Mouse (Mus musculus): ENCODE measurements around the gene Cryba4.

Gene Cryba4

DNA sequence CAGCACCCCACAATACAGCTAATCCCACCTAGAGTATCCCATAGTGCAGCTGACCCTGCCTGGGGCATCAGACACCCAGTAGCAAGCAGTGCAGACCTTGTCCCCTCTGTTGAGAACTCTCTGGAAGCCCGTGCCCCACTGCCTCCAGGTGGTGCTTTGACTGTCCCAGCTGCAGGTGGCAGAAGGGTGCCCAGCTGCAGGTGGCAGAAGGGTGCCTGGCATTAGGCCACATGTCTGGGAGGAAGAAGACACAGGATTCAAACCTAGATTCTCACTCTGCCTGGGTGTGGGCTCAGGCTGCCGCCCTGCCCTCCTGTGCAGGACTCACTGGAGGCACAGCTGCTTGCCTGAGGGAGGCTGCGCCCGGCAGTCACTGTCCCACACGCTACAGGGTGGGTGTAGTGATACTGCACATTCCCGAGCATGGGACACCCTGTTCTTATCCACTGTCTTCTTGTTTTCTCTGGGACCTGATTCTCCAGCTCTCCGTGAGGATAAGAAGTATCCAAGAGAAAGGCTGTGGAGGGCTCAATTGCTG is 33.3 kb upstream of the Cryba4 start:
- no peak for DNase-seq

DNA sequence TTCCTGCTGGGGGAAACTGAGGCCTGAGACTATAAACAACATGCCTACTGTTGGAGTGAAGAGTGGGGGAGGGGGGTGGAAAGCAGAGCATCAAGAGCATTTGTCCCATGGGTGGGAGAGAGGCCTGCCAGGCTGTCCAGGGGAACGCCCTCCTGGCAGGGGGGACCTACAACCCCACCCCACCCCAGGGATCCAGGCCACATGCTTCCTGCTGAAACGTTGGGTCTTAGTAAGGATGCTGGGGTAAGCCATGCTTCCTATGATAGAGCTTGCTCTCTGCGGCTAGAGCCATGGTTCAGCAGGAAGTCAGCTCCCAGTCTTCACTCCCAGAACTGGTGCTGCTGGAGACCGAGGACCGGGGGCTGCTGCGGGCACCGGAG is 31.9 kb upstream of the Cryba4 start:
- no peak for DNase-seq

DNA sequence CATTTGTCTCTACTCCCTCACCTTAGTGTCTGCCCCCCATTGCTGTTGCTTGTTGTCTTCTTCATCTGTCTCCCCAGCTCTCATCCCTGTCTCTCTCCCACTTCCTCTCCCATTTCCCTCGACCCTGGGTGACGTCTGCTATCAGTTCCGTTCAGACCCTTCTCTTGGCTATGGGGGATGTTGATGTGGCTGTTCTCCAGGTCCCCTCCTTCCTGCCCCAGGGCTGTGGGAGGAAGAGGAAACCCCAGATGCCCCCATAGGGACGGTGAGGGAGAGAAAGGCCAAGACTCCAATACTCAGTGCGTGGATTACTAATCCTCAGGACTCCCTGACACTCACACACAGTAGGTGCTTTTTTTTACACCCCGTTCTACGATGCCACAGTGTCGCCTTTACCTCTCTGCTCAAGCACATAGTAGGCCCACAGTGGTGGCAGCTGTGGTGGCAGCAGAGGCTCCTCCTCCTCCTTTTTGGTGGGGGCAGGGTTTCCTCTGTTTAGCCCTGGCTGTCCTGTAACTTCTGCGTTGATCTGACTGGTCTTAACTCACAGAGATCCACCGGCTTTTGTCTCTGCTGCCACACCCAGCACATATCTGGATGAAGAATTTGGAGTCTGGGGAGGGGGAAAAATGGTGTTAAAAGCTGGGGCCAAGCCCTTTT is 31.4 kb upstream of the Cryba4 start:
- DNase-seq, result peak; percentile 75

DNA sequence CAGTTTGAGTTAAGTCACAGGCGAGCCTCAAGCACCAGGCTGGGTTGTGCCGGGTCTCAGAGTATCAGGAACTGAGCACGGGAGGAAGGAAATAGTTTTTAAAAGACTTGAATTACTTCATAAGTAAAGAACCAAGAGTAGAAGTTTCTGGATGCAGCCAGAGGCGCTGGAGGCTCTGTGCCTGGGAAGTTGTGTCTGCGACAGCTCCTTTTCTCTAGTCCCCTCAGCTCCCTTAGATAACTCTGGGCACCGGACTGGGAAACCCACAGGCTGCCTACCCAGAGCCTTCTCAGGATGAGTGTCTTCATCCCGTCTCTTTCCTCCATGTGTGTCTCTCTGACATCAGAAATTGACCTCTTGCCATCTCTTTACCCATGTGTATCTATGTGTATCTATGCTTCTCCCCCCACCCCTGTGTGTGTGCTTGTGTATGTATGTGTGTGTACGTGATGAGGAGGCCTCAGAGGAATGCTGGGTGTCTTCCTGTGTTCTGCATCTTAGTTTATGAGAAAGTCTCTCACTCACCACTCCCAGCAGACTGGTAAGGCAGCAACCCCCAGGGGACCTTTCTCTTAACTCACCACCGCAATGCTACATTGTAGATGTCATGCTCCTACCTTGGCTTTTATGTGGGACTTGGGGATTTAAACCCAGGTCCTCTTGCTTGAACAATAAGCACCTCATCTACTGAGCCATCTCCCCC is 30.6 kb upstream of the Cryba4 start:
- DNase-seq, result peak; percentile 17

DNA sequence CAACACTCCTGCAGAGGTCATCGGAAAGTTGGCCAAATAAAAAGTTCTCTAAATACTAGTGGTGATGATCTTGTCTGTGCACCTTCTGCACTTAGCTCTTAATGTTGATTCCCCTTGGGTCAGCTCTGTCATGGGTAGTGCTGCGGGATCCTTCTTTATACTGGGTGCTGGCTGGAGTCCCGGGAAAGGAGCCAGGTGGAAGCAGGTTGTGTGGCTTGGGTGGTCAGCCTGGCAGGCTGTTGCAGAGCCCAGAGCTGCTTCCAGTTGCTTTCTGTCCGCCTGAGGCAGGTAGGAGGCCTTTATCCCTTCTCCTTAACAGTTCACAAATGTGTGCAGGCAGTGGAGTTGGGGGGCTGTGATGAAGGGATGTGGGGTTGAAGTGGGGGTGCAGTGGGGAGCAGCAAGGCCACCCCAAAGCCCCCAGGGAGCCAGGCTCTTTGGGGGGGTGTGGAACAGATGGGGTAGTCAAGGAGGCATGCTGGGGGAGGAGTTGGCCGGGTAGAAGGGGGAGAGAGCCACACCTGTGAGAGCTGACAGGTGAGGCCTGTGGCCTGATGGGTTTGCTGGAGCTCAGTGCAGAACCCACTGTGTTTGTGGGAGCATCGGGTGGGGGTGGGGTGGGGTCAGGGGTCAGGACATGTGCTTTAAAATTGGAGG is 29.9 kb upstream of the Cryba4 start:
- DNase-seq, result peak; percentile 41

DNA sequence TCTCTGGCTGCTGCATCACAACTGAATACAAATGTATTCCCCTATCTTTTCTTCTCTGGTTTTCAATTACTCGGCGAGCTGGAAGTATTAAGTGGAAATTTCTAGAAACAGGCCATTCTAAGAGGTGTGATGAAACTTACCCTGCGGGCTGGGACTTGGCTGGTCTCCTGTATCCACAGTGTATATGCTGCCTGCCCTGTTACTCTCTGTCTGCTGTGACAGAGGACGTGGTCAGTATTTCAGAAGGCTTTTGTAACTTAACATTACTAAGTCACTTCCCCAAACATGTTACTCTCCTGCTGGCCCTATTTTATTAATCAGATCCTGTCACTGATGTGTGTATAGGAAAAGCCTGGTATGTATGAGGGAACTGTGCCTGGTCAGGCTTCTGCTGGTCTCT is 29.4 kb upstream of the Cryba4 start:
- peak; percentile 6 for DNase-seq

DNA sequence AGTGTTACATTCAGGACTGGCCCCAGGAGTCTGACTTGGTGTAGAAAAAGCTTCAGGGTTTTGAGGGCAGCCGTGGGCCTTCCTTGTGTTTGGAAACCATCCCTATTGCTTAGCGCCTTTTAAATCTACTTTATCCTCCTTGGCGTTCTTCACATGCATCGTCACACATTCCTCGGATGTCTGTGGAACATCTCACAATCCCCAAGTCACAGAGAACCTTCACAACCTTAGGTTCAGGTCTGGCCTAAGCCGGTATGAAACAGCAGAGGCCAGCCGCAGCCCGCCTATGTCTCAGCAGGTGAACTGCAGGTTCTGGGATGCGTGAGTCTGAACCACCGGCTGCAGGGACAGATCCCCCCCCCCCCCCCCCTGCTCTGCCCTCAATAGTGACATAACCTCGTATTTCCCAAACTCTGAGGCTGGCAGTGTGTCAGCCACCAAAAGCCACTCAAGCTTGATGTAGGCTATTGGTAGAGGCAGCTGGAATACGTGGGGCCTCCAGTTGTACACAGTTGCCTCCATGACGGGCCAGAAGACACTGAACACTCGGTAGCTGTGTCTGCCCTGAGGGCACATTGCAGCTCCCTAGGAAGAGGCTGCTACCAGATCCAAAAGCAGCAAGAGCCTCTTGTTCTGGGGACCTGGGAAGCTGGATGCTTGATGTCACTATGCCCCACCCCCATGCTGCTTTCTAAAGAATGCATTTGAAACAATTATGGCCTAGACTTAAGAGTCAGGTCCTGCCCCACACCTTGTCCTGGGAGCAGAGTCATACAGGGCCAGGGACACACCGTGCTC is 28.7 kb upstream of the Cryba4 start:
- no peak for DNase-seq

DNA sequence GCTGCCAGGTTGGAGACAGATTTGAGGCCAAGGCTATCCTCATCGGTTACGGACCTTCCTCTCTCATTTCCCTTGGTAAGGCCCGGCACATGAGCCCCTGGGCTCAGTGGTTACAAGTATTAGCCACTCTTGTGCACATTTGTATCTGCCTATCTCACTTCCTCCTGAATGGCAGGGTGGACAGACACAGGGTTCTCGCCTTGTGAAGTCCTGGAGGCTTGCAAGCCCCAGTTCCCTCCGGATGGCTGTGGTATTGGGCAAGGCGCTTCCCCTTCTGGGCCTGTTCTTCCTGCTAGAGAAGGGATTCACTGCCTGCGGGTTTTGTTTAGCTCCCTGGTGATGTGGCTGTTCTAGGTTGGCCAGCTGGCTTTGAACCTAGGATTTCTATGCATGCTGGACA is 27.8 kb upstream of the Cryba4 start:
- DNase-seq, result no peak

DNA sequence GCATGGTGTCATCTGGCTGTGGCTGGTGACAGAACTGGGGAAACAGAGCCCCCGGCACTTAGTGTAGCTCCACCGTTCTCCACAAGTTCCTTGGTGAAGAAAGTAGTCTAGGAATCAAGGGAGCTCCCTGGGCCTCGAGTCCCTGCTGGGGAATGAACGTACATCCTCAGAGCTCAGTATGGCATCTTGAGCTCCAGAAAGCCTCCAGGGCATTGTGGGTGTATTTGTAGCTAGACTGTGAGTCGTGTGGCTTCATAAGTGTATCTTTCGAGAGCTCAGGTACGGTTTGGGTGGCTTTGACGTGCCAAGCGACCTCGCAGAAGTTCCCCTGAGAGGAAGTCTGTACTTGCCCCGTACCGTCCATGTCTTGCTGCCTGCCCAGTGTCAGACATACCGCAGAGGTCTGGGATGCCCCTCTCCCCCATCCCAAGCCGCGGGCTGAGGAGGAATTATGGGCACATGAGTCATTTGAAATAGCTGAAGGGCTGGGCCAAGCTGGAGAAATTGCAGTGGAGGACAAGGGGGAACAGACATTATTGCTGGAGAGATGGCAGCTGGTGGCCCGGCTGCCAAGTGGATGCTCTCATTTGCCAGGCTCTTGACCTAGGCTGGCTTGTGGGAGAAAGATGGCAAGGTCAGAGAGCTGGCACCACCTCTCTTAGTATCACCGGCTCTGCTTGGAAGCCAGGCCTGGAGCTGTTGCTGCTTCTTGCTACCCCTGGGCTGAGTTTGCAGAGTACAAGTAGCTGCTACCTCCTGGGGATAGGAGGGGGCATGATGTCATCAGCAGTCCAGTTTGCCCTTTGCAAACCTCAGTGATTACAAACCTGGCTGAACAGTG is 27.1 kb upstream of the Cryba4 start:
- no peak for DNase-seq

DNA sequence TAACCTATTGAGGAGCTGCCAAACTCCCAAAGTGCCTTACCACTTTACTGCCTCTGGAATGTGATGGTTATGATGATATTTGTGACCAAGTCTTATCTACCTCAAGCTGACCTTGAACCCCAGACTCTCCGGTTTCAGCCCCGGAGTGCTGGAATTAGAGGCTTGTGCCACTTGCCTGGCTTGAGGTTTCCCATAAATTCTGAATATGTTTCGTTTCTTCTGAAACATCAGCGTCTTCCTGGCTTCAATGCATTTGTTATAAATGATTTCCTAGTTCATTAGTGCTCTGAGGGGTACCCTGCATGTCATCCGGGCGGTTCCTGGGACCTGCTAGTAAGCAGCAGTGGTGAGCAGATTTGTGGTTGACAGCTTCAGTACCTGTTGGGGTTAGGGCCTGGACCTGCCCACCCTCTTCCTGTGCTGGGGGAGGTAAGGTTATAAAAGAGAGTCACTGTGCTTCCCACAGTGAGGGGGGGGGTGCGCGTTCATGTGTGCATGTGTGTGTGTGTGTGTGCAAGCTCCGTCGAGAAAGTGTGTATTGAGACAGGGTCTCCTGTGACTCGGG is 25.7 kb upstream of the Cryba4 start:
- no peak for DNase-seq

DNA sequence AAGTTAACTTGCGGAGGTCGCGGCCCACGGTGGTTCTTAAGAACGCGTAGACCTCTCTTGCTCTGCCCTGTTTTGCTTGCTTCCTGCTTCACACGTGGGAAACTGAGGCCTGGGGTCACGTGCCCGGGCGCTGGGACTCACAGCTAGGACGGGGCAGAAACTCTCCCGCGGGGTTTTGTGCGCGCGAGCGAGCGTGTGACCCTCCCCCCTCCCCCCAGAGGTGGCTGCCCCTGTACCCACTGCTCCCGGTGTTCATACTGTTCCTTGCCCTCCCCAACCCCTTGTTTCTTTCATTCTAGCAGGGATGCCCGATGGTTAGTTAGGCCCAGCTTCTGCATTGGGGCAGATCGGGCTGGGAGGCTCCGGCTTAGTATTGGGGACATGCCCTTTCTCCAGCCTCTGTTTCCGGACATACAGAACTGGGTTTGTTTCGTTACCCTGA is 24.6 kb upstream of the Cryba4 start:
- DNase-seq, result no peak

DNA sequence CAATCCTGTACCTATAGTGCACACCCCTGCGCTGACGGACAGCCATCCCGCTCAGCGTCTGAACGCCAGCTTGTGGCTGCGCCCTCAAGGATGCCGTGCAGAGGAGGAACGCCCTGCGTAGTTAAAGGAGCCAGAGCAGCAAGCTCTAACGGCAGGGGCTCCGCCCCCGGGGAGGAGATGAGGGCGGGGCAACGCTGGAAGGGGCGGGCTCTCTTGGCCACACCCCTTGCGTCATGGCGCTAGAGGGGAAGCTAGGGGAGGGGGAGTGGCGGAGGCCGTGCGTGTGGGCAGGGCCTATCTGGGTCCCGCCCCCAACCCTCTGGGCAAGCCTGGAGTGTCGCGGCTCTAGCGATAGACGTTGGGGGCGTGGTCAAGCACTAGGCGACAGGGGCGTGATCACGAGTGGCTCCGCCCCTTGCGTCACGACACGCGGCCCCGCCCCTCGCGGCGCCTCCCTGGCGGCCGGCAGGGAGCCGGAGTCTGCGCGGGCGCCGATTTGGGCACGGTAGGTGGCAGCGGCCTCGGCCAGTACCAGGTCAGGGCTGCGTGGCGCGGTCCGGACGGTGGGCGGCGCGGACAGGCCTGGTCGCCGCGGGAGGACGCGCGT is 24.1 kb upstream of the Cryba4 start, which contains the start of gene Tpst2:
Gene Tpst2 (plus strand): TSS at position 425 of the 607 bp plus-strand sequence.
- DNase-seq, result peak; percentile 100

DNA sequence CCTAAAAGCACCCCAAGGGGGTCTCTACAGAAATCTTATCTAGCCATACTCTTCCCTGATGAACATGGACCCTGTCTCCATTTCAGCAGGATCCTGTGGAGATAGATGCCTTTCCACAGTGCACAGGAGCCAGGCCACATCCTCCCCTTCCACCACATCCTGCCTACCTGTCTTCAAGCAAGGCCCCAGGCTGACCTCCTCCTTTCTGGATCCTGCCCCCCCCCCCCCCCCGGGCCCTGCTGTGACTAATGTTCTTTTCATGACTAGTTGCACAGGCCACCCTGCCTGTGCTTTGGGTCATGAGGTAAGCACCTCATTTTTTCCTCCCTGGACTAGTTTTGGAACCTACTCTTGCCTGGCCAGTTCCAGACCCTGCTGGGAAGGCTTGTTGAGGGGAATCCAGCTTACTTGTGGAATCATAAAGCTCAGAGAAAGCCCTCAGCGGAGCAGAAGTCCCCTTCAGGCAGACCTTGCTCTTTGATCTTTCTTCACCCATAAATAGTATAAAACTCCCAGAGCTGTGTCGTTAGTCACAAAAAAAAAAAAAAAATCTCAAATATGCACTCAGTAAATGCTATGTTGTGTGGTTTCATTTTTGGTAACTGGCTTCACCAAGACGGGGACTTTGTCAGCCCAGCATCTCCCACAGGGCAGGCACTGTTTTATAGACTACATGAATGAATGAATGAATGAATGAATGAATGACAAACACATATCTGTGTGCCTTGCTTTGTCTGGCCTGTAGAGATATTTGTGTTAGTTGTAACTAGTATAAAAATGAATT is 22.9 kb upstream of the Cryba4 start:
- peak; percentile 8 for DNase-seq

DNA sequence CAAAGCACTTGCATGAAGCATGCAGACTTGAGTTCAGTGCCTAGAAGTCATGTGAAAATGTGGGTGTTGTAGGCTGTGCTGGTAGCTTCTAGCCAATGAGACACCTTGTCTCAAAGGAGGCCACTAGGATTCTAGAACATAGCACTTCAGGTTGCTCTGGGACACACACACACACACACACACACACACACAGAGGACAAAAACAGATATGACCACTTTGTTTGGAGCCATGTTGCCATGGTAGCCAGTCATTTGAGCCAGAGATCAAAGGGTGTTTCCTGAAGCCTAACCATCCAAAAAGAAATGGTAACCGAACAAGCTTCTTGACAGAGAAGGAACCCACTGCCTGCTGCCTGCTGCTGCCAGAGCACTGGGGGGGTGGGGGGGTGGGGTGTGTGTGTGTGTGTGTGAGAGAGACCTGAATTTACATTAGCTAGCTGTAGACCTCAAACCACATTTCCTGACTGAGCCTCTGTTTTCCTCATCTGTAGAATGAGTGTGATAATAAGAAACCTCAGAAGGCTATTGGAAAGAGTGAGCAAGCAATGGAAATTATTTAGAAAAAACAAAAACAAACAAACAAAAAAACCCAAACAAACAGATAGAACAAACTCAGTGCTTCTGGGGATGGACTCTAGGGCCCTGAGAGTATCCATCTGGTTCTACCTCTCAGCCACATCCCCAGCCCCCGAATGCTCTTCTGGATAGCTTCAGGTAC is 21.6 kb upstream of the Cryba4 start:
- peak; percentile 9 for DNase-seq

DNA sequence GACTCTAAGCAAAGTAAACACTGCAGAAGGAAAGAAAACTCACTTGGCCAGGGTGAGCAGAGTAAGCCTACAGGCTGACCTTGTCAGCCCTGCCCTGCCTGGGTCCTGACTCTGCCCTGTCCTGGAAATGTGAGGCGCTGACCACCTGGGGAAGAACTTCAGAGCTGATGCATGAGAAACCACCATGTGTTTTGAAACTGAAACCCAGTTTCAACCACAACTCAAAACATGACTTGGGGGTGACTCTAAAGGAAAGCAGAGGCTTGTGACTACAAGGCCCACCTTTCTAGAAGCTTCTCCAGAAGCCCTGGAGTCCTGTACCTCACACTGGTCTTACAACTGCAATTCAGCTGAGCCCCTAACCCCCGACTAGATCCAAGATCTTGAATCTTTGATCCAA is 20.6 kb upstream of the Cryba4 start:
- no peak for DNase-seq

DNA sequence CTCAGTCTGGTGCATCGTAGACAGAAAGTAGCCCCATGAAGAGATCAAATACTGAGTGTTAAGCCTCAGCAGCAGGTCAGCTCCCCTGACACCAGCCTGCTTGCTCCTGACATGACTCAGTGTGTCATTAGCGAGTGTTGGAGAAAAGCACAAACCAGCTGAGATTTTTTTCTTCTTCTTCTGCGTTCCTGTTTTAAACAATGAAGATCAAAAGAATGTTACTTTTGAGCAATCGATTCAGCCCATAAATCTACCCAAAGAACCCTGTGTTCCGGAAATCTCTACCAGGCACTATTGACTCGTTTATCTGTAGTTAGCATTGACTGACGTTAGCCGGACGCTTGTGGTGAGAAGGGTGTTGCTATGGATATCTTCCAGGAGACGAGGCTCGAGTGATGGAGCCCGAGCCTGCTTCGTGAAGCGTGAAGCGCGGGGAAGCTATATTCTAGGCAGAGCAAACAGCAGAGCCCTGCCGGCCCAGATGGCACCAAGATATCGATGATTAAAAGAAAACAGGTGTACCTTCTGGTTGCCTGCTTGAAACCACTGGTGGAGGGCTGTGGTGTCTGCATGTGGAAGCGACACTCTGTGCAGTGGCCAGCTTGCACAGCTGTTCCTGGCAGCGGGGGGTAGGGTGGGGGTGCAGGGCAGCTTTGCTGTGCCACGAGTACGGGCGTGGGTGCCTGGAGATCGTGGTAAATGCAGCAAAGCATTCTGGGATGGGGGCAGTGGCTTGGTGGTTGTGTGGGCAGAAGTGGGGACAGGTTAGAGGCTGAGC is 18.6 kb upstream of the Cryba4 start:
- no peak for DNase-seq

DNA sequence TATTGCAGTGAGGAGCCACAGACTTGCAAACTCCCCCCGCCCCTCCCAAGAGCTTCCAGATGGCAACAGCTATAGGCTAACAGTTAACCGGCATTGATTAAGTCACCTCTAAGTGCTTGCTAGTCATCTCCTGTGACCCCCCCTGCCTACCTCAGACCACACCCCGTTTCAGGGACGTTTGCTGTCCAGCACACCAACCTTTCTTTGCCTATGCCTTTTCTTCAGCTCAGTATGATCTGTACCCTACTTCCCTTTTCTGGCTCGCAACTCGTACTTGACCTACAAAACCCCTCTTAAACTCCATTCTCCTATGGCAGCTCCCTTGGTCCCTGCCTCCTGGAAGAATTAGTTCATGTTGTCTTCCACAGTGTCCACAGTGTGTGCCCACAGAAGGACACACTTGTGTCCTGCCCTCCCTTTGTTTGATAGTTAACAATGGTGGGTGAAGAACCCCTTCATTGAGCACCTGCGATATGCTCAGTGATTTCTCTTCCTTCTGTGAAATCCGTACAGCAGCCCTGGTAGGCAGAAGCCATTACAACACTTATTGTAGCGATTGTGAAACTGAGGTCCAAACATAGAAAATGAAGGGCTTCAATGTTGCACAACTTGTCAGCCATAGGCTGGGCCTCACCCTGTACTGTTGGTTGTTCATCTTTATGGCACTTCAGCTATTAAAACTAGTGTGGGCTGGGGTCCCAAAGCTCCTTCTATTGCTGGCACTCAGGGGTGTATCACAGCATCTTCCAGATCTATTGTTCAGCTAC is 13.9 kb upstream of the Cryba4 start:
- DNase-seq, result no peak

DNA sequence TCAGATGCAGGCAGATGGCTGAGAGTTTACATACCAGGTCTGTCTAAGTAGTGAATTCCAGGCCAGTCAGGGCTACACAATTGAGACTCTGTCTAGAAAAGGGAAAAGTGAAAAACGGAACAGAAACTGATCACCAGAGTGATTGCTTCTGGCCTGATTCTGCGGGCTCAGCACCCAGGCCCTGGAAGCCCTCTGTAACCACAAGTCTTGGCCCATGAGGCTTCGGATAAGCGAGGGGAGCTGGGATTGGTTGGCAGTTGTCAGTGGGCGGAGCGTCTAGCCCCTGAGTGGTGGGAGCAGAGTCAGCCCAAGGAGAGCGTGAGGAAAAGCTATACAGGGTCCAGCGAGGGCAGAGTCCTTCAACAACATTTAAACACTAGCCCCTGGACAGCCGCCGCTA is 13.2 kb upstream of the Cryba4 start:
- no peak for DNase-seq
